Mouse (Mus musculus) cortical plate, adult 2 months (tissue): ENCODE results near the gene Emc9.

Experiments
- CTCF ChIP-seq: fragments of 200-500 bp; IDR thresholded peaks from 2 replicates; pipeline ENCODE4 v1.5.1; 2011; ENCODE audit warnings: mild to moderate bottlenecking, control low read depth, low read length; ENCODE audit not compliant: insufficient read depth; ENCODE audit errors: extremely low read depth
- POLR2A ChIP-seq: fragments of 200-500 bp; IDR thresholded peaks from 2 replicates; pipeline ENCODE4 v1.6.1; 2011; ENCODE audit warnings: mild to moderate bottlenecking, low read length, control low read depth; ENCODE audit not compliant: insufficient read depth; ENCODE audit errors: extremely low read depth

DNA sequence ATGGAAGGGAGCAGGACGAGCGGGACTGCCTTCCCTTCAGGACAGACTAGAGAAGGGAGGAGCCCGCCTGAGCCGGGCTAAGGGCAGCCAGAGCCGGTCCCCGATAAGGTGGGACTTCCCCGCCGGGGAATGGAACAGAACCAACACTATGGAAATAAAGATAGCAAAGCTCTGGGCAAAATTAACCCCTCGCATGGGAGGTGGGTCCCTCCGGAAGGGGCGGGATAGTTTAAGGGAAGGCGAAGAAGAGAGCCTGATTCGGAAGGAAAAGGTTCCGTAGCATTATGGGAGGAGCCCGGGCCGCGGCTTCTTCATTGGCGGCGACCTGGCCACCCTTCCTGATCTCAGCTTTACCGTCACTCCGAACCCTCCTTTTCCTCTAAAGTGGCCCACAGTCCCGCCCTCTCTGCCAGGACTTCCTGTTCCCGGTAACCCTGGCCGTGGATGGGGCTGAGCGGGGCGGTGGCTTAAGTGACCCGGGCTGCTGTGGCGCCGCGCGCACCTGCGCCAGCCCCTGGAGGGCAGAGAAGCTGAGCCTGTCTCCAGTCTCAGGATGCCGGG is 6.3 kb upstream of the Emc9 start, which contains the start of gene Rnf31:
- TF ChIP-seq POLR2A (peak; percentile 75), CTCF (no peak)
